8 mouse cellular contexts compared by ENCODE assay signal in genomic region chr7:102209756-102210721, GRCm38 (mm10). TPM values are rescaled to one million over a fixed set of nuclear protein-coding genes. Genes with fewer than 3 reads are reported as not detected.
DNase-seq lines count a peak whose midpoint lies in the region; ATAC-seq and TF ChIP-seq lines count a peak whose summit lies in the region.

TSS of gene Nup98 (minus strand) at chr7:102210176.
TSS of gene Pgap2 (plus strand) at chr7:102210208.

- peak; percentile 99 for ATAC-seq in heart, embryonic 11.5 days (replicated peaks; ENCODE audit: insufficient number of reproducible peaks, low FRiP score, low TSS enrichment)
- ATAC-seq in kidney, embryonic 16.5 days (ENCODE audit: low FRiP score, low TSS enrichment), result peak; percentile 99

- H3K4me1 ChIP-seq in erythroblast, embryonic 14.5 days (ENCODE audit: control insufficient read depth), result peaks cover 53% of the 10 kb centered on the region
- peaks cover 7% of the 10 kb centered on the region; the same call in 1 of the 2 replicates for H3K4me1 ChIP-seq in heart, embryonic 11.5 days (ENCODE audit: control insufficient read depth, insufficient read depth, low read length)
- H3K4me1 ChIP-seq in kidney, embryonic 16.5 days (ENCODE audit: insufficient read depth, low read length), result peaks cover 17% of the 10 kb centered on the region; the same call in 1 of the 2 replicates
- peaks cover 15% of the 10 kb centered on the region for H3K4me1 ChIP-seq in liver, adult 2 months (ENCODE audit: control insufficient read depth, insufficient read depth, low read length)

- peak within 1 kb of the TSS; percentile 92 for H3K9ac ChIP-seq in heart, embryonic 11.5 days (ENCODE audit: low read depth, low read length)
- H3K9ac ChIP-seq in kidney, embryonic 16.5 days (replicated peaks; ENCODE audit: low read length), result peak within 1 kb of the TSS; percentile 92
- peak within 1 kb of the TSS; percentile 97 for H3K9ac ChIP-seq in liver, adult 2 months (ENCODE audit: low read depth, low read length)

- H3K27ac ChIP-seq in heart, embryonic 11.5 days (ENCODE audit: low read depth, low read length), result peak within 1 kb of the TSS; percentile 94
- peak within 1 kb of the TSS; percentile 95 for H3K27ac ChIP-seq in kidney, embryonic 16.5 days (ENCODE audit: low read length)
- H3K27ac ChIP-seq in liver, adult 2 months (replicated peaks; ENCODE audit: insufficient read depth, low read depth, low read length), result peak within 1 kb of the TSS; percentile 94

- H3K79me2 ChIP-seq in C2C12 (ENCODE audit: control insufficient read depth, insufficient read depth) (peaks cover 47% of the 10 kb centered on the region), myocyte (ENCODE audit: control insufficient read depth, insufficient read depth) (peaks cover 46% of the 10 kb centered on the region)
- peaks cover 15% of the 10 kb centered on the region for H3K79me2 ChIP-seq in liver, adult 2 months (ENCODE audit: control insufficient read depth, insufficient read depth, low read length)

- TF ChIP-seq CTCF in C2C12 (IDR thresholded peaks at IDR 0.05; ENCODE audit: control insufficient read depth, insufficient read depth, insufficient read length), result no peak
- peak; percentile 18; the same call in 1 of the 2 replicates for TF ChIP-seq CTCF in brain, embryonic 14.5 days (IDR thresholded peaks at IDR 0.05; ENCODE audit: borderline replicate concordance, extremely low read depth, insufficient read depth, insufficient read length)
- TF ChIP-seq CTCF in liver, adult 2 months (IDR thresholded peaks at IDR 0.05; ENCODE audit: low read depth, low read length), result no peak

- TF ChIP-seq POLR2A in brain, embryonic 14.5 days (IDR thresholded peaks at IDR 0.05; ENCODE audit: borderline replicate concordance, extremely low read depth, insufficient read depth, insufficient read length, poor library complexity, severe bottlenecking), result peak; percentile 93
- TF ChIP-seq POLR2A in liver, adult 2 months (IDR thresholded peaks at IDR 0.05; ENCODE audit: extremely low read depth, insufficient read depth, low read length), result peak; percentile 73; the same call in 1 of the 2 replicates
- peak; percentile 62 for TF ChIP-seq POLR2A in myocyte (IDR thresholded peaks at IDR 0.05; ENCODE audit: insufficient read length, low read depth)

- no peaks in the 10 kb centered on the region for H3K9me3 ChIP-seq in erythroblast, embryonic 14.5 days (ENCODE audit: control insufficient read depth, low read length)
- no peaks in the 10 kb centered on the region for H3K9me3 ChIP-seq in heart, embryonic 11.5 days (replicated peaks; ENCODE audit: control insufficient read depth, low read length)
- no peaks in the 10 kb centered on the region for H3K9me3 ChIP-seq in kidney, embryonic 16.5 days (ENCODE audit: low read length)

- peak within 1 kb of the TSS; percentile 94 for H3K4me2 ChIP-seq in heart, embryonic 11.5 days
- H3K4me2 ChIP-seq in kidney, embryonic 16.5 days (replicated peaks; ENCODE audit: low read depth, low read length), result peak within 1 kb of the TSS; percentile 83
- H3K4me2 ChIP-seq in myocyte (ENCODE audit: low read depth), result peak within 1 kb of the TSS; percentile 93

- H3K4me3 ChIP-seq in C2C12 (ENCODE audit: insufficient read depth, poor library complexity, severe bottlenecking) (peak within 1 kb of the TSS; percentile 67), myocyte (peak within 1 kb of the TSS; percentile 53)
- H3K4me3 ChIP-seq in erythroblast, embryonic 14.5 days (replicated peaks), result peak within 1 kb of the TSS; percentile 99
- peak within 1 kb of the TSS; percentile 89 for H3K4me3 ChIP-seq in heart, embryonic 11.5 days (ENCODE audit: low read depth, low read length)
- H3K4me3 ChIP-seq in kidney, embryonic 16.5 days (ENCODE audit: low read length), result peak within 1 kb of the TSS; percentile 88
- peak within 1 kb of the TSS; percentile 99 for H3K4me3 ChIP-seq in liver, adult 2 months (ENCODE audit: insufficient read depth, low read depth, low read length)

- WGBS in heart, embryonic 11.5 days (ENCODE audit: insufficient replicate concordance), result under 1% methylated on average over 73 of the region's 87 CpGs
- WGBS in kidney, embryonic 16.5 days, result under 1% methylated on average over 73 of the region's 87 CpGs
- 1% methylated on average over 84 of the region's 87 CpGs for WGBS in liver, adult 2 months

- H3ac ChIP-seq in C2C12 (ENCODE audit: control insufficient read depth, insufficient read length, low read depth), result peak within 1 kb of the TSS; percentile 89
- peak within 1 kb of the TSS; percentile 68 for H3ac ChIP-seq in myocyte (ENCODE audit: control insufficient read depth, insufficient read length)

- H3K36me3 ChIP-seq in C2C12 (ENCODE audit: control insufficient read depth, insufficient read depth), result peaks cover 4% of the 10 kb centered on the region
- peaks cover 16% of the 10 kb centered on the region for H3K36me3 ChIP-seq in erythroblast, embryonic 14.5 days (ENCODE audit: control insufficient read depth)
- H3K36me3 ChIP-seq in heart, embryonic 11.5 days (ENCODE audit: control insufficient read depth, insufficient read depth, low read length), result no peaks in the 10 kb centered on the region
- H3K36me3 ChIP-seq in kidney, embryonic 16.5 days (ENCODE audit: insufficient read depth, low read length), result 0 out of 2 replicates have a peak, but pooled peaks cover 3% of the 10 kb centered on the region
- H3K36me3 ChIP-seq in liver, adult 2 months (ENCODE audit: control insufficient read depth, insufficient read depth, low read length), result no peaks in the 10 kb centered on the region
- no peaks in the 10 kb centered on the region for H3K36me3 ChIP-seq in myocyte (ENCODE audit: control insufficient read depth, insufficient read depth)
- H3K36me3 ChIP-seq in splenic B cell, adult 2 months (ENCODE audit: control insufficient read depth, insufficient read depth, low read length, poor library complexity, severe bottlenecking), result no peaks in the 10 kb centered on the region

- peak; percentile 100 for DNase-seq in brain, embryonic 14.5 days (ENCODE audit: low read depth)
- peak; percentile 89 for DNase-seq in liver, adult 2 months (ENCODE audit: extremely low read depth, low read depth, low spot score)
- DNase-seq in splenic B cell, adult 2 months (ENCODE audit: low read depth, low spot score), result peak; percentile 97

- no peaks in the 10 kb centered on the region for H3K27me3 ChIP-seq in C2C12 (ENCODE audit: control insufficient read depth, insufficient read depth, insufficient read length)
- H3K27me3 ChIP-seq in erythroblast, embryonic 14.5 days (ENCODE audit: control insufficient read depth), result no peaks in the 10 kb centered on the region
- H3K27me3 ChIP-seq in heart, embryonic 11.5 days (ENCODE audit: control insufficient read depth, insufficient read depth, low read length), result no peaks in the 10 kb centered on the region
- no peaks in the 10 kb centered on the region for H3K27me3 ChIP-seq in kidney, embryonic 16.5 days (ENCODE audit: insufficient read depth, low read length)
- no peaks in the 10 kb centered on the region for H3K27me3 ChIP-seq in liver, adult 2 months (ENCODE audit: control insufficient read depth, insufficient read depth, low read length)
- no peaks in the 10 kb centered on the region for H3K27me3 ChIP-seq in myocyte (ENCODE audit: control insufficient read depth, insufficient read depth, insufficient read length)
- H3K27me3 ChIP-seq in splenic B cell, adult 2 months (ENCODE audit: control insufficient read depth, insufficient read depth, low read length, poor library complexity, severe bottlenecking), result no peaks in the 10 kb centered on the region

- peaks cover 46% of the 10 kb centered on the region for H3K79me3 ChIP-seq in C2C12 (ENCODE audit: low read depth)

TF ChIP-seq in C2C12, 6 proteins besides CTCF, POLR2A, EP300 and RAD21:
- TF ChIP-seq MAX (IDR thresholded peaks at IDR 0.05) (peak; percentile 43), CEBPB (IDR thresholded peaks at IDR 0.05; ENCODE audit: low read depth) (no peak)

TF ChIP-seq in myocyte, 11 proteins besides CTCF, POLR2A, EP300 and RAD21:
- TF ChIP-seq E2F4 (IDR thresholded peaks at IDR 0.05; ENCODE audit: insufficient read depth) (peak; percentile 13), MYOG (IDR thresholded peaks at IDR 0.05; ENCODE audit: control insufficient read depth in 1 of 3, insufficient read depth in 1 of 3, insufficient read length in 2 of 3, low read depth in 2 of 3) (peak in 1 of 3 experiments; percentile 10), MYOD1 (IDR thresholded peaks at IDR 0.05; ENCODE audit: control insufficient read depth in 1 of 3, insufficient read length in 2 of 3, low read depth in 2 of 3) (peak in 1 of 3 experiments; percentile 4), CEBPB (IDR thresholded peaks at IDR 0.05; ENCODE audit: insufficient read depth, poor library complexity, severe bottlenecking) (no peak), POLR2AphosphoS2 (IDR thresholded peaks at IDR 0.05; ENCODE audit: insufficient read length, low read depth) (peak; percentile 65)
TF ChIP-seq in myocyte: peak in this region for 4.

RNA-seq across cellular contexts. Expression of gene Nup98, which starts in this region (rescaled TPM):
- polyA plus RNA-seq in C2C12 (2012; fragmentation: generic; extraction: Trizol), result 23.0 TPM
- polyA plus RNA-seq in brain, embryonic 14.5 days (2012; rRNA removed), result 18.7 and 26.0 TPM in 2 replicates
- polyA plus RNA-seq in erythroblast, embryonic 14.5 days (2012), result 0.17 and 0.18 TPM in 2 replicates
- polyA plus RNA-seq in heart, embryonic 11.5 days (2014; fragmentation: Nextera tagmentation; extraction: Ambion mirVana), result 36.1 and 36.5 TPM in 2 replicates
- 36.4 and 39.6 TPM in 2 replicates for polyA plus RNA-seq in kidney, embryonic 16.5 days (2015; fragmentation: Nextera tagmentation; extraction: Ambion mirVana)
- total RNA-seq in liver, adult 2 months (2014; rRNA removed), result 14.0 and 16.1 TPM in 2 replicates
- polyA plus RNA-seq in liver, adult 2 months (2012; rRNA removed), result 5.2 and 6.7 TPM in 2 replicates
- 16.1 TPM for polyA plus RNA-seq in myocyte (2012; fragmentation: generic; extraction: Trizol)

RNA-seq across cellular contexts. Expression of gene Pgap2, which starts in this region (rescaled TPM):
- 22.6 TPM for polyA plus RNA-seq in C2C12 (2012; fragmentation: generic; extraction: Trizol)
- polyA plus RNA-seq in brain, embryonic 14.5 days (2012; rRNA removed), result 59.4 and 67.0 TPM in 2 replicates
- polyA plus RNA-seq in erythroblast, embryonic 14.5 days (2012), result 0.14 and 1.5 TPM in 2 replicates
- 52.0 and 53.5 TPM in 2 replicates for polyA plus RNA-seq in heart, embryonic 11.5 days (2014; fragmentation: Nextera tagmentation; extraction: Ambion mirVana)
- 82.9 and 84.7 TPM in 2 replicates for polyA plus RNA-seq in kidney, embryonic 16.5 days (2015; fragmentation: Nextera tagmentation; extraction: Ambion mirVana)
- total RNA-seq in liver, adult 2 months (2014; rRNA removed), result 27.8 and 29.4 TPM in 2 replicates
- polyA plus RNA-seq in liver, adult 2 months (2012; rRNA removed), result 77.9 and 89.6 TPM in 2 replicates
- 33.3 TPM for polyA plus RNA-seq in myocyte (2012; fragmentation: generic; extraction: Trizol)

Comparison
In these comparisons a context has a peak if more than half of its experiments do, and no peak if none do; other contexts are left out.
1. Peak in every context shown above with its lines: DNase-seq, ATAC-seq, H3K4me3 ChIP-seq and H3K27ac ChIP-seq.